Mouse (Mus musculus) heart, embryonic 11.5 days (tissue): ENCODE measurements at regions not wholly inside any gene's neighbourhood (a gene's known extent, or its start where the extent isn't known, plus 50 kb on each side); places are given as distances from the start of the nearest gene placed in this dataset.

Source experiments
- ATAC-seq: fragments of 200-750 bp; cut with Nextera tagmentation; replicated peaks from 2 replicates; pipeline ENCODE4 v1.8.0; 2017; ENCODE audit warnings: moderate library complexity; ENCODE audit not compliant: insufficient number of reproducible peaks, low FRiP score, low TSS enrichment
- H3K27ac ChIP-seq: fragments of 300-500 bp; sonication (generic); 2 replicates; pipeline ENCODE4 v1.5.1; 2014; ENCODE audit warnings: mild to moderate bottlenecking, low read depth, low read length
- H3K27me3 ChIP-seq: fragments of 300-500 bp; sonication (generic); 2 replicates; pipeline ENCODE4 v1.6.1; 2014; ENCODE audit warnings: mild to moderate bottlenecking, low read length, mixed read lengths; ENCODE audit not compliant: control insufficient read depth, insufficient read depth
- H3K36me3 ChIP-seq: fragments of 300-500 bp; sonication (generic); 2 replicates; pipeline ENCODE4 v1.6.1; 2014; ENCODE audit warnings: mild to moderate bottlenecking, low read length, moderate library complexity, mixed read lengths; ENCODE audit not compliant: control insufficient read depth, insufficient read depth
- H3K4me1 ChIP-seq: fragments of 300-500 bp; sonication (generic); 2 replicates; pipeline ENCODE4 v1.6.1; 2014; ENCODE audit warnings: low read length; ENCODE audit not compliant: control insufficient read depth, insufficient read depth
- H3K4me2 ChIP-seq: fragments of 300-500 bp; sonication (generic); 2 replicates; pipeline ENCODE4 v1.6.1; 2014; ENCODE audit warnings: mild to moderate bottlenecking, moderate library complexity
- H3K4me3 ChIP-seq: fragments of 300-500 bp; sonication (generic); 2 replicates; pipeline ENCODE4 v1.5.1; 2014; ENCODE audit warnings: low read depth, low read length
- H3K9ac ChIP-seq: fragments of 300-500 bp; sonication (generic); 2 replicates; pipeline ENCODE4 v1.6.1; 2014; ENCODE audit warnings: mild to moderate bottlenecking, low read depth, low read length, moderate library complexity
- H3K9me3 ChIP-seq: fragments of 300-500 bp; sonication (generic); replicated peaks from 2 replicates; pipeline ENCODE4 v1.6.1; 2016; ENCODE audit warnings: low read length; ENCODE audit not compliant: control insufficient read depth
- WGBS: fragments of 180-500 bp; shearing (Covaris S2); extraction: QIAGEN DNeasy Blood & Tissue Kit; methylation state at CpG from one replicate; pipeline ENCODE4 v1.1.7; 2014; ENCODE audit not compliant: insufficient replicate concordance; 5-methylcytosine and 5-hydroxymethylcytosine counted together

DNA sequence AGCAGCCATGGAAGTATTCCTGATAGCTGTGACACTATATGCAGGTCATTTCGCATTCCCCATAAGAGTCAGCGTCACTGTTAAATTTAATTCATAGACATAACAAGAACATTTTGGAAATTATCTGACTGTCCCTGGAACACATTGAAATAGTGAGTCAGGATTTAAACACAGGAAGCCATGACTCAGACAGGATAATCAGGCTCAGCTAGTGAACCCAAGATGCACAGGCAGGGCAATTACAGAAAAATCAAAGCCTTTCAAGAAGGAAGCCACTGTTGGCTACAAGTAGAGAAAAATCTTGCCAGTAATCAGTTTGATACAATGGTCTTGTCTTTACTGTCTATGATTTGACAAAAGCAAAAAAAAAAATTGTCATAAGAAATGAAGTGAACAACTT lies 323.2 kb downstream of the Isl1 start:
- WGBS, result 84% methylated on average over 2 of the region's 2 CpGs
- no peaks in the 10 kb centered on the region for H3K4me1 ChIP-seq
- H3K27me3 ChIP-seq, result no peaks in the 10 kb centered on the region
- no peaks in the 10 kb centered on the region for H3K9me3 ChIP-seq
- no peak for ATAC-seq
- H3K4me2 ChIP-seq, result no peak overlapping the region
- H3K9ac ChIP-seq, result no peak overlapping the region
- H3K4me3 ChIP-seq, result no peak overlapping the region
- H3K36me3 ChIP-seq, result no peaks in the 10 kb centered on the region
- H3K27ac ChIP-seq, result no peak overlapping the region

DNA sequence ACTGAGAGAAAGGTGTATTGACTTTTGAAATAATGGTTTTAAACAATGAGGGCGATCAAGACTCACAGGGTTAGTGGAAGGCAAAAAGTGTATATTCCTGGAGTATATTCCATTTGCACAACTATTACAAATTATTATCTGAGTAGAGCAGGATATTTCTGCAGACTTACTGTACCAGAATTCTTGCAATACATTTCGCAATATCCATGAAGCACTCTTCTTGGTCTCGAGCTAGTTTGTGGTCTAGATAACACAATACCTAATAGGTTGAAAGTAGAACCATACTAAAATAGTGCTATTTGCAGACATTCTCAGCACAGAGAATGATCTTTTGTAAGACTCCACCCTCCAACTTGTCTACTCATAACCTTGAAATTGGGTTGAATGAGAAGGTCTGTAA lies 323.8 kb downstream of the Isl1 start:
- no peak for ATAC-seq
- WGBS, result 84% methylated on average over 3 of the region's 3 CpGs
- no peaks in the 10 kb centered on the region for H3K9me3 ChIP-seq
- no peak overlapping the region for H3K27ac ChIP-seq
- H3K27me3 ChIP-seq, result no peaks in the 10 kb centered on the region
- H3K4me2 ChIP-seq, result no peak overlapping the region
- H3K4me3 ChIP-seq, result no peak overlapping the region
- H3K9ac ChIP-seq, result no peak overlapping the region
- no peaks in the 10 kb centered on the region for H3K36me3 ChIP-seq
- H3K4me1 ChIP-seq, result no peaks in the 10 kb centered on the region

DNA sequence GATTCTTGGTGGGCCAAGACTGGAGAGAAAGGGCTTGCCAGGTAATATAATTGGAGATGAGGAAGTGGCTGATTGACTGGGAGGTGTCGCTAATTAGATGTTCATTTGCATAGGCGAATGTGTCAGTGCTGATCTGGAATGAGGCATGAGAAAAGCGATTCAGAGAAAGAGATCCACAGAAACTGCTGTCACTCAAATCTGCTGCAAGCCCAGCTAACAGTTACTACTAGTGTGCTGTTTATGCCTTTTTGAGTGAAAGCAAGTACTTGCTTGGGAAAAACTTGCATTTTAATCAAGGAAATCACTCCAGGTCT lies 331.6 kb downstream of the Isl1 start:
- Histone ChIP-seq H3K4me3 (no peak overlapping the region), H3K4me1 (no peaks in the 10 kb centered on the region), H3K9ac (no peak overlapping the region), H3K36me3 (no peaks in the 10 kb centered on the region), H3K9me3 (no peaks in the 10 kb centered on the region), H3K4me2 (no peak overlapping the region), H3K27me3 (no peaks in the 10 kb centered on the region), H3K27ac (no peak overlapping the region)
- WGBS, result 34% methylated on average over 3 of the region's 3 CpGs
- ATAC-seq, result no peak

DNA sequence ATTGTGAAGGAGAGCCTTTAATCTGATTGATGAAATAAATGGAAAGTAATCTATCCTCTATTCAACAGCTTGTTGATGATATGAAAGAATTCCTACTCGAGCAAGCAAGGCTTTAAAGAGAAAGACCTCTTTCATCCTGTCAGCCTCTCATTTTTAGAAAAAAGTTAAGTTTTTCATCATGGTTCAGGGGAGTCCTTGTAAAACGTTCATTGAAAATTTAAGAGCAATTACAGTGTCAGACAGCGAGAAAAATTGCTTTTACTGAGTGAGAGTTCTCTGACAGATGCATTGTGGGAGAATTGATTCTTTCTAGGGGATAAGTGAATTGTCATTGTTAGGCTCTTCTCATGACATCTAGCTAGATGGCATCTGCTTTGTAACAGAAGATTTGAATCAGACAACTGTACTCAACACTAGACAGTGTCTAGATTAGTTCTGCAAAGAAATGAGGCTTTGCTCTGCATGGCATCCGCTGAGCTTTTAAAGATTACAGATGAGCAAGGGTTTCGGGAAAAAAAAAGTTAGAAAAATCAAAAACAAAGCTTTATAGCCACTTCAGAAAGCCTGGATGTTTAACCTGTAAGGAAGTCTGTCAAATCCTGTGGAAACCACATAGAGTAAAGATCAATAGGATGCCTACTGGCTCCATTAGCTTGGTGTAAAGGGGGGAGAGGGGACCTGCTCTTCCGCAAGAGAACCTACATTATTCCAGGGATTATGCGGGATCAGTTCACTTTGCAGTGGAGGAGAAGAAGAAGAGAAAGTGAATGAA lies 332.2 kb downstream of the Isl1 start:
- H3K27me3 ChIP-seq, result no peaks in the 10 kb centered on the region
- no peak overlapping the region for H3K27ac ChIP-seq
- no peak overlapping the region for H3K4me3 ChIP-seq
- H3K36me3 ChIP-seq, result no peaks in the 10 kb centered on the region
- no peak for ATAC-seq
- 51% methylated on average over 7 of the region's 7 CpGs for WGBS
- no peaks in the 10 kb centered on the region for H3K4me1 ChIP-seq
- H3K9me3 ChIP-seq, result no peaks in the 10 kb centered on the region
- no peak overlapping the region for H3K9ac ChIP-seq
- H3K4me2 ChIP-seq, result no peak overlapping the region
